Mouse (Mus musculus) kidney, embryonic 16.5 days (tissue): Measurements from ENCODE around the gene Calhm1. TPM values are rescaled to one million over a fixed set of nuclear protein-coding genes. Genes with fewer than 3 reads are reported as not detected.

Source experiments
- ATAC-seq: fragments of 200-750 bp; cut with Nextera tagmentation; 2 replicates; pipeline ENCODE4 v1.8.0; 2017; ENCODE audit warnings: moderate TSS enrichment; ENCODE audit not compliant: low FRiP score, low TSS enrichment
- H3K27ac ChIP-seq: fragments of 300-500 bp; sonication (generic); 2 replicates; pipeline ENCODE4 v1.5.1; 2014; ENCODE audit warnings: low read length
- H3K27me3 ChIP-seq: fragments of 300-500 bp; sonication (generic); 2 replicates; pipeline ENCODE4 v1.6.1; 2014; ENCODE audit warnings: low read length, control low read depth, mixed read lengths; ENCODE audit not compliant: insufficient read depth
- H3K36me3 ChIP-seq: fragments of 300-500 bp; sonication (generic); 2 replicates; pipeline ENCODE4 v1.6.1; 2014; ENCODE audit warnings: low read length, control low read depth, mixed read lengths; ENCODE audit not compliant: insufficient read depth
- H3K4me1 ChIP-seq: fragments of 300-500 bp; sonication (generic); 2 replicates; pipeline ENCODE4 v1.6.1; 2014; ENCODE audit warnings: low read length, control low read depth, mixed read lengths; ENCODE audit not compliant: insufficient read depth
- H3K4me2 ChIP-seq: fragments of 300-500 bp; sonication (generic); replicated peaks from 2 replicates; pipeline ENCODE4 v1.6.1; 2014; ENCODE audit warnings: low read depth, low read length
- H3K4me3 ChIP-seq: fragments of 300-500 bp; sonication (generic); 2 replicates; pipeline ENCODE4 v1.5.1; 2014; ENCODE audit warnings: mild to moderate bottlenecking, low read length
- H3K9ac ChIP-seq: fragments of 300-500 bp; sonication (generic); replicated peaks from 2 replicates; pipeline ENCODE4 v1.6.1; 2014; ENCODE audit warnings: low read length
- H3K9me3 ChIP-seq: fragments of 300-500 bp; sonication (generic); 2 replicates; pipeline ENCODE4 v1.6.1; 2016; ENCODE audit warnings: low read length, control low read depth
- WGBS: fragments of 180-500 bp; shearing (Covaris S2); extraction: QIAGEN DNeasy Blood & Tissue Kit; methylation state at CpG from one replicate; pipeline ENCODE4 v1.1.7; 2014; 5-methylcytosine and 5-hydroxymethylcytosine counted together
- polyA plus RNA-seq: library from polyadenylated mRNA; unstranded; fragments of >200 nt; fragmentation: Nextera tagmentation; extraction: Ambion mirVana; gene quantifications from 2 replicates; pipeline ENCODE4 v1.2.1, GENCODE M21; 2015

The Calhm1 gene
- polyA plus RNA-seq, 1 experiment from 2014 or later: not detected

GRCm38 (mm10) chr19:47118634-47119033, 25.4 kb downstream of the Calhm1 start:
- no peak for ATAC-seq
- Histone ChIP-seq H3K9ac (no peak overlapping the region), H3K27ac (no peak overlapping the region), H3K4me1 (no peaks in the 10 kb centered on the region), H3K4me3 (no peak overlapping the region), H3K9me3 (no peaks in the 10 kb centered on the region), H3K4me2 (no peak overlapping the region), H3K27me3 (no peaks in the 10 kb centered on the region), H3K36me3 (peaks cover 61% of the 10 kb centered on the region)
- 83% methylated on average over 2 of the region's 2 CpGs for WGBS

GRCm38 (mm10) chr19:47104641-47105271, 39.3 kb downstream of the Calhm1 start:
- Histone ChIP-seq H3K27ac (no peak overlapping the region), H3K4me2 (no peak overlapping the region), H3K4me3 (no peak overlapping the region), H3K9ac (no peak overlapping the region), H3K36me3 (peaks cover 85% of the 10 kb centered on the region), H3K27me3 (no peaks in the 10 kb centered on the region), H3K4me1 (no peaks in the 10 kb centered on the region), H3K9me3 (no peaks in the 10 kb centered on the region)
- ATAC-seq: no peak
- WGBS: 91% methylated on average over 9 of the region's 9 CpGs

- no peak overlapping the region for H3K27ac ChIP-seq
- no peak overlapping the region for H3K4me3 ChIP-seq
- H3K4me1 ChIP-seq: no peaks in the 10 kb centered on the region
- WGBS: 89% methylated on average over 5 of the region's 5 CpGs
- H3K4me2 ChIP-seq: no peak overlapping the region
- peaks cover 79% of the 10 kb centered on the region for H3K36me3 ChIP-seq
- no peaks in the 10 kb centered on the region for H3K27me3 ChIP-seq
- no peak for ATAC-seq
- no peak overlapping the region for H3K9ac ChIP-seq
- H3K9me3 ChIP-seq: no peaks in the 10 kb centered on the region
These were observed 43.0 kb downstream of the Calhm1 start for GRCm38 (mm10) chr19:47101080-47101479.

Other genes with a start within 250 kb of the Calhm1 start
- 0.71 and 2.1 TPM in 2 replicates for gene Ina, start 129.6 kb downstream of the Calhm1 start, polyA plus RNA-seq
- gene Nt5c2, start 129.1 kb downstream of the Calhm1 start, polyA plus RNA-seq: 77.5 and 89.4 TPM in 2 replicates
- 20.2 and 25.6 TPM in 2 replicates for gene Pcgf6, start 93.3 kb downstream of the Calhm1 start, polyA plus RNA-seq
- 4.3 and 4.5 TPM in 2 replicates for gene Taf5, start 76.5 kb downstream of the Calhm1 start, polyA plus RNA-seq
- gene Usmg5, start 53.6 kb downstream of the Calhm1 start, polyA plus RNA-seq: 1,146 and 1,154 TPM in 2 replicates
- 9.3 and 10.3 TPM in 2 replicates for gene Pdcd11, start 53.5 kb downstream of the Calhm1 start, polyA plus RNA-seq
- gene Calhm2, start 6.0 kb downstream of the Calhm1 start, polyA plus RNA-seq: 8.5 and 8.7 TPM in 2 replicates
- not detected in 2 replicates for gene Calhm3, start 13.5 kb upstream of the Calhm1 start, polyA plus RNA-seq
- 5.5 and 6.0 TPM in 2 replicates for gene Neurl1a, start 34.6 kb upstream of the Calhm1 start, polyA plus RNA-seq